Mouse (Mus musculus) midbrain, embryonic 10.5 days (tissue): ENCODE data around the gene Sap25. TPM values are rescaled to one million over a fixed set of nuclear protein-coding genes. Genes with fewer than 3 reads are reported as not detected.

ENCODE experiments used
- DNase-seq: peaks from one replicate; pipeline ENCODE4 v3.0.0-alpha.2; 2017; ENCODE audit warnings: low spot score
- H3K27ac ChIP-seq: fragments of 300-500 bp; sonication (generic); replicated peaks from 2 replicates; pipeline ENCODE4 v1.5.1; 2016; ENCODE audit warnings: mild to moderate bottlenecking
- H3K27me3 ChIP-seq: fragments of 300-500 bp; sonication (generic); 2 replicates; pipeline ENCODE4 v1.6.1; 2016; ENCODE audit warnings: low read depth, mild to moderate bottlenecking; ENCODE audit not compliant: poor library complexity, severe bottlenecking
- H3K36me3 ChIP-seq: fragments of 300-500 bp; sonication (generic); 2 replicates; pipeline ENCODE4 v1.6.1; 2016; ENCODE audit warnings: mild to moderate bottlenecking, moderate library complexity
- H3K4me1 ChIP-seq: fragments of 300-500 bp; sonication (generic); 2 replicates; pipeline ENCODE4 v1.6.1; 2016
- H3K4me3 ChIP-seq: fragments of 300-500 bp; sonication (generic); 2 replicates; pipeline ENCODE4 v1.5.1; 2016; ENCODE audit warnings: mild to moderate bottlenecking, moderate library complexity
- H3K9me3 ChIP-seq: fragments of 300-500 bp; sonication (generic); replicated peaks from 2 replicates; pipeline ENCODE4 v1.6.1; 2016; ENCODE audit warnings: mild to moderate bottlenecking
- WGBS: fragments of 180-500 bp; shearing (Covaris S2); methylation state at CpG from one replicate; pipeline ENCODE4 v1.1.7; 2016; 5-methylcytosine and 5-hydroxymethylcytosine counted together
- polyA plus RNA-seq: library from polyadenylated mRNA; unstranded; fragments of >200 nt; fragmentation: Nextera tagmentation; extraction: Ambion mirVana; gene quantifications from 2 replicates; pipeline ENCODE4 v1.2.1, GENCODE M21; 2016

The Sap25 gene
- polyA plus RNA-seq: 7.7 and 7.8 TPM in 2 replicates

- Histone ChIP-seq H3K36me3 (peaks cover 68% of the 10 kb centered on the region), H3K4me1 (peaks cover 17% of the 10 kb centered on the region), H3K9me3 (no peaks in the 10 kb centered on the region), H3K27ac (no peak within 1 kb of the TSS), H3K27me3 (peaks cover 40% of the 10 kb centered on the region), H3K4me3 (no peak within 1 kb of the TSS)
- no peak for DNase-seq
- 89% methylated on average over 19 of the region's 19 CpGs for WGBS
Observed at GRCm38 (mm10) chr5:137641054-137641453, at the start of gene Sap25. Sap25 (plus strand) TSS chr5:137641334.

- Histone ChIP-seq H3K4me1 (peaks cover 22% of the 10 kb centered on the region), H3K4me3 (no peak overlapping the region), H3K27ac (no peak overlapping the region), H3K36me3 (peaks cover 18% of the 10 kb centered on the region), H3K9me3 (no peaks in the 10 kb centered on the region; the same call in 1 of the 2 replicates), H3K27me3 (no peaks in the 10 kb centered on the region)
- DNase-seq: no peak
- WGBS: 80% methylated on average over 7 of the region's 7 CpGs
Observed at GRCm38 (mm10) chr5:137595921-137596320, 45.2 kb upstream of the Sap25 start.

GRCm38 (mm10) chr5:137596601-137597261 is 44.4 kb upstream of the Sap25 start:
- H3K27me3 ChIP-seq: no peaks in the 10 kb centered on the region
- H3K9me3 ChIP-seq: no peaks in the 10 kb centered on the region; the same call in 1 of the 2 replicates
- H3K4me1 ChIP-seq: peaks cover 26% of the 10 kb centered on the region
- no peak for DNase-seq
- peak overlapping the region; percentile 72 for H3K27ac ChIP-seq
- H3K36me3 ChIP-seq: peaks cover 18% of the 10 kb centered on the region
- WGBS: 26% methylated on average over 29 of the region's 30 CpGs
- H3K4me3 ChIP-seq: peak overlapping the region; percentile 44

- Histone ChIP-seq H3K9me3 (no peaks in the 10 kb centered on the region; the same call in 1 of the 2 replicates), H3K4me1 (peaks cover 35% of the 10 kb centered on the region), H3K27ac (no peak overlapping the region), H3K4me3 (no peak overlapping the region), H3K27me3 (no peaks in the 10 kb centered on the region), H3K36me3 (peaks cover 18% of the 10 kb centered on the region)
- no peak for DNase-seq
- 96% methylated on average over 6 of the region's 6 CpGs for WGBS
Observed at GRCm38 (mm10) chr5:137597625-137598024, 43.5 kb upstream of the Sap25 start.

- DNase-seq: no peak
- Histone ChIP-seq H3K4me3 (no peak overlapping the region), H3K4me1 (peaks cover 41% of the 10 kb centered on the region), H3K9me3 (no peaks in the 10 kb centered on the region; the same call in 1 of the 2 replicates), H3K27ac (no peak overlapping the region), H3K36me3 (peaks cover 18% of the 10 kb centered on the region), H3K27me3 (no peaks in the 10 kb centered on the region)
- 86% methylated on average over 2 of the region's 2 CpGs for WGBS
Observed at GRCm38 (mm10) chr5:137598100-137598826, 42.9 kb upstream of the Sap25 start.

GRCm38 (mm10) chr5:137599600-137599999 is 41.5 kb upstream of the Sap25 start:
- DNase-seq: no peak
- Histone ChIP-seq H3K4me1 (peaks cover 49% of the 10 kb centered on the region), H3K27ac (peak overlapping the region; percentile 97)

GRCm38 (mm10) chr5:137600281-137600618 is 40.9 kb upstream of the Sap25 start:
- H3K27ac ChIP-seq: peak overlapping the region; percentile 97
- peaks cover 50% of the 10 kb centered on the region for H3K4me1 ChIP-seq
- no peaks in the 10 kb centered on the region for H3K27me3 ChIP-seq
- H3K4me3 ChIP-seq: peak overlapping the region; percentile 67
- no peaks in the 10 kb centered on the region; the same call in 1 of the 2 replicates for H3K9me3 ChIP-seq
- H3K36me3 ChIP-seq: peaks cover 18% of the 10 kb centered on the region
- no peak for DNase-seq
- WGBS: 2% methylated on average over 19 of the region's 19 CpGs

More at GRCm38 (mm10) chr5:137599600-137599999, 41.5 kb upstream of the Sap25 start:
- 70% methylated on average over 9 of the region's 9 CpGs for WGBS
- Histone ChIP-seq H3K36me3 (peaks cover 18% of the 10 kb centered on the region), H3K27me3 (no peaks in the 10 kb centered on the region), H3K4me3 (peak overlapping the region; percentile 67), H3K9me3 (no peaks in the 10 kb centered on the region; the same call in 1 of the 2 replicates)

- WGBS: under 1% methylated on average over 41 of the region's 41 CpGs
Observed at GRCm38 (mm10) chr5:137600619-137601364, 40.3 kb upstream of the Sap25 start, which contains the start of gene Mospd3. Mospd3 (minus strand) TSS chr5:137601058.

GRCm38 (mm10) chr5:137601365-137601729 is 39.8 kb upstream of the Sap25 start:
- H3K9me3 ChIP-seq: no peaks in the 10 kb centered on the region; the same call in 1 of the 2 replicates
- peak overlapping the region; percentile 67 for H3K4me3 ChIP-seq
- peak; percentile 55 for DNase-seq
- under 1% methylated on average over 22 of the region's 22 CpGs for WGBS
- H3K4me1 ChIP-seq: peaks cover 58% of the 10 kb centered on the region
- peaks cover 24% of the 10 kb centered on the region for H3K36me3 ChIP-seq
- peak overlapping the region; percentile 97 for H3K27ac ChIP-seq
- no peaks in the 10 kb centered on the region for H3K27me3 ChIP-seq

More at GRCm38 (mm10) chr5:137600619-137601364, 40.3 kb upstream of the Sap25 start, which contains the start of gene Mospd3:
- peaks cover 19% of the 10 kb centered on the region for H3K36me3 ChIP-seq
- H3K4me1 ChIP-seq: peaks cover 55% of the 10 kb centered on the region
- DNase-seq: peak; percentile 96
- peak within 1 kb of the TSS; percentile 67 for H3K4me3 ChIP-seq
- H3K9me3 ChIP-seq: no peaks in the 10 kb centered on the region; the same call in 1 of the 2 replicates
- H3K27me3 ChIP-seq: no peaks in the 10 kb centered on the region
- H3K27ac ChIP-seq: peak within 1 kb of the TSS; percentile 97

GRCm38 (mm10) chr5:137607860-137608653 is 33.1 kb upstream of the Sap25 start:
- Histone ChIP-seq H3K27ac (peak overlapping the region; percentile 59), H3K27me3 (peaks cover 37% of the 10 kb centered on the region), H3K9me3 (no peaks in the 10 kb centered on the region), H3K36me3 (peaks cover 14% of the 10 kb centered on the region; the same call in 1 of the 2 replicates), H3K4me3 (peak overlapping the region; percentile 43), H3K4me1 (peaks cover 73% of the 10 kb centered on the region)
- 7% methylated on average over 26 of the region's 26 CpGs for WGBS
- peak; percentile 20 for DNase-seq

- DNase-seq: no peak
- Histone ChIP-seq H3K27me3 (peaks cover 37% of the 10 kb centered on the region), H3K4me1 (peaks cover 74% of the 10 kb centered on the region), H3K9me3 (no peaks in the 10 kb centered on the region), H3K27ac (peak overlapping the region; percentile 59), H3K4me3 (peak overlapping the region; percentile 43), H3K36me3 (peaks cover 14% of the 10 kb centered on the region; the same call in 1 of the 2 replicates)
- WGBS: 16% methylated on average over 23 of the region's 23 CpGs
Observed at GRCm38 (mm10) chr5:137608654-137609190, 32.4 kb upstream of the Sap25 start.
